Mouse (Mus musculus) hindbrain, embryonic 10.5 days (tissue): Measurements from ENCODE around the gene Sypl. TPM values are rescaled to one million over a fixed set of nuclear protein-coding genes. Genes with fewer than 3 reads are reported as not detected.
"Not testable (repeated sequence)": the region's sequence is repeated elsewhere in the genome, so short reads cannot be mapped to it uniquely, and the experiment has no call there.

Experiments used
- DNase-seq: peaks from one replicate; pipeline ENCODE4 v3.0.0-alpha.2; 2017; ENCODE audit warnings: low spot score
- H3K27ac ChIP-seq: fragments of 300-500 bp; sonication (generic); 2 replicates; pipeline ENCODE4 v1.5.1; 2016; ENCODE audit warnings: mild to moderate bottlenecking, moderate library complexity
- H3K27me3 ChIP-seq: fragments of 300-500 bp; sonication (generic); 2 replicates; pipeline ENCODE4 v1.6.1; 2016; ENCODE audit warnings: mild to moderate bottlenecking; ENCODE audit not compliant: poor library complexity, insufficient read depth, severe bottlenecking
- H3K36me3 ChIP-seq: fragments of 300-500 bp; sonication (generic); 2 replicates; pipeline ENCODE4 v1.6.1; 2016; ENCODE audit warnings: mild to moderate bottlenecking, moderate library complexity
- H3K4me1 ChIP-seq: fragments of 300-500 bp; sonication (generic); replicated peaks from 2 replicates; pipeline ENCODE4 v1.6.1; 2016; ENCODE audit warnings: mild to moderate bottlenecking
- H3K4me3 ChIP-seq: fragments of 300-500 bp; sonication (generic); 2 replicates; pipeline ENCODE4 v1.5.1; 2016; ENCODE audit warnings: mild to moderate bottlenecking, moderate library complexity
- H3K9me3 ChIP-seq: fragments of 300-500 bp; sonication (generic); 2 replicates; pipeline ENCODE4 v1.6.1; 2016; ENCODE audit warnings: mild to moderate bottlenecking, moderate library complexity
- whole genome bisulfite sequencing: fragments of 180-500 bp; shearing (Covaris S2); methylation state at CpG from one replicate; pipeline ENCODE4 v1.1.7; 2016; 5-methylcytosine and 5-hydroxymethylcytosine counted together
- polyA plus RNA-seq: library from polyadenylated mRNA; unstranded; fragments of >200 nt; fragmentation: Nextera tagmentation; extraction: Ambion mirVana; gene quantifications from 2 replicates; pipeline ENCODE4 v1.2.1, GENCODE M21; 2016

Sypl gene
- polyA plus RNA-seq, 1 experiment from 2014 or later, result 40.9 TPM

DNA sequence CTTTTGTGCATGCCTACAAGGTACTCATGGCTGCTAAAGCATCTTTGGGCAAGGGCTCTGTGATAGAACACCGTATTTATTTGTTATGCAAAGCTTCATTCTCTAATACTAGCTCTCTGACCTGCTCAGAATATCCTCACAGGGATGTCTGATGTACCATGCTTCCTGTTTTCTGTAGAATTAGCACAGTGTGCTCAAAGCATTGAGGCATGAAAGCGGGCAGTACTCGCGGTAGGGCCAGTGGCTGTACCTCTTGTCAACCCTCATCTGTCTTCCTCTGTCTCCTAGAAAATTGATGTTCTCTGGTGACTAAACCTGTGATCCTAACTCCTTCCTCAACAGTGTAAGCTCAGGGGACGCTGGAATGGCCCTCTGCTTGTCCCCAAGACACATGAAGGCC lies 40.4 kb downstream of the Sypl start:
- Histone ChIP-seq H3K27me3 (no peaks in the 10 kb centered on the region), H3K27ac (no peak overlapping the region), H3K9me3 (no peaks in the 10 kb centered on the region), H3K4me3 (no peak overlapping the region), H3K36me3 (no peaks in the 10 kb centered on the region), H3K4me1 (no peaks in the 10 kb centered on the region)
- DNase-seq, result no peak
- WGBS, result 82% methylated on average over 5 of the region's 5 CpGs

- Histone ChIP-seq H3K4me1 (no peaks in the 10 kb centered on the region), H3K27me3 (no peaks in the 10 kb centered on the region), H3K9me3 (no peaks in the 10 kb centered on the region), H3K27ac (no peak overlapping the region), H3K36me3 (no peaks in the 10 kb centered on the region), H3K4me3 (no peak overlapping the region)
- 87% methylated on average over 4 of the region's 4 CpGs for whole genome bisulfite sequencing
- DNase-seq, result no peak
These were observed 41.6 kb downstream of the Sypl start for GRCm38 (mm10) chr12:32995081-32995834.

DNA sequence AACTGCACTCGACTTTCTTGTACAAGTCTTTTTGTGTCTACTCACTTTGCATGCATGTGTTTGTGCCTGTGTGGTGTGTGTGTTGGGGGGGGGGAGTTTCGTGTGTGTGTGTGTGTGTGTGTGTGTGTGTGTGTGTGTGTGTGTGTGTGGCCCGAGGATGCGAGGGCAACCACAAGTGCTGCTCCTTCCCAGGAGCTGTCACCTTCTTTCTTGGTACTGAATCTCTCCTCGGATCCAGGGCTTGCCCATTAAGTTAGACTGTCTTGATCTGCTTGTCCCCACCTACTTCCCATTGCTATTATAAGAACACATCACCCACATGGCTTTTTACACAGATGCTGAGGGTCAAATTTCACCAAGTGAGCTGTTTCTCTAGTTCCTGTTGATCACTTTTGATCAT lies 45.1 kb downstream of the Sypl start:
- Histone ChIP-seq H3K9me3 (no peaks in the 10 kb centered on the region), H3K27me3 (no peaks in the 10 kb centered on the region), H3K4me1 (no peaks in the 10 kb centered on the region; the same call in none of the 2 replicates), H3K27ac (no peak overlapping the region), H3K36me3 (no peaks in the 10 kb centered on the region), H3K4me3 (no peak overlapping the region)
- 75% methylated on average over 5 of the region's 5 CpGs for WGBS
- no peak for DNase-seq

GRCm38 (mm10) chr12:32999778-33000177 lies 46.1 kb downstream of the Sypl start:
- H3K36me3 ChIP-seq, H3K4me1 ChIP-seq, H3K27me3 ChIP-seq, H3K27ac ChIP-seq, DNase-seq, H3K9me3 ChIP-seq, H3K4me3 ChIP-seq: not testable (repeated sequence)
- WGBS, result 47% methylated on average over 3 of the region's 3 CpGs

- no peaks in the 10 kb centered on the region for H3K27me3 ChIP-seq
- H3K4me1 ChIP-seq, result no peaks in the 10 kb centered on the region; the same call in none of the 2 replicates
- WGBS, result 74% methylated on average over 4 of the region's 4 CpGs
- no peaks in the 10 kb centered on the region for H3K9me3 ChIP-seq
- H3K4me3 ChIP-seq, result no peak overlapping the region
- H3K27ac ChIP-seq, result no peak overlapping the region
- H3K36me3 ChIP-seq, result no peaks in the 10 kb centered on the region
- DNase-seq, result no peak
These were observed 46.7 kb downstream of the Sypl start for GRCm38 (mm10) chr12:33000402-33000801.

DNA sequence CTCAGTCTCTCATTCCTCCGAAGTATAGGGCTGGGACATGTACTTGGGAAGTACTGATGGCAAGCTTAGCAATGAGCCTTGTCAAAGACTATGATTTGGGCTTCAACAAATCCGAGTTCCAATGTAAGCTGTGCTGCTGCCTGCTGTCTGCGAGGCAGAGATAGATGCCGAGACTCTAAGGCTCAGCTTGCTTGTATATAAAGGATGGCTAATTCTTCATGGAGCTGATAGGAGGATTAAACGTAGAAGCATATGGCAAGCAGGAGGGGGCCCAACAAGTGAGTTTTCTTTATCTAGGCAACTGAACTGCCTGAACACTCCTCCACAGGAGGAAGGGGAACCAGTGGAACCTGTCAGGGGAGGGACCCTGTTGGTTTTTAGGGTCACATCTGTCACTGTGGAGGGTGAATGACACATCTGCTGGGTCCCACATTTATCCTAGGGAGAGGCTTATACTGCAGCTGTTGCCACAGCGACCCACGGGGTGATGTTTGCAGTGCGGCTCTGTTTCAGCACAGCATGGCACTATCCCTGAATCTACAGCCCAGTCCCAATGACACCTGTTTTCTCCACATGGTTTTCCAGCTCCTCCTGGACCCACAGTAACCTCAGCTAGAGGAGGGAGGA lies 49.8 kb downstream of the Sypl start:
- Histone ChIP-seq H3K4me1 (peaks cover 4% of the 10 kb centered on the region), H3K27ac (no peak overlapping the region), H3K27me3 (no peaks in the 10 kb centered on the region), H3K9me3 (no peaks in the 10 kb centered on the region), H3K36me3 (no peaks in the 10 kb centered on the region), H3K4me3 (no peak overlapping the region)
- no peak for DNase-seq
- WGBS, result 69% methylated on average over 8 of the region's 8 CpGs

GRCm38 (mm10) chr12:33005858-33006257 lies 52.2 kb downstream of the Sypl start:
- Histone ChIP-seq H3K27me3 (no peaks in the 10 kb centered on the region), H3K4me1 (peaks cover 8% of the 10 kb centered on the region), H3K36me3 (no peaks in the 10 kb centered on the region), H3K4me3 (no peak overlapping the region), H3K27ac (no peak overlapping the region), H3K9me3 (no peaks in the 10 kb centered on the region)
- 85% methylated on average over 5 of the region's 5 CpGs for WGBS
- no peak for DNase-seq

- Histone ChIP-seq H3K9me3 (no peaks in the 10 kb centered on the region), H3K4me3 (no peak overlapping the region), H3K27me3 (no peaks in the 10 kb centered on the region), H3K27ac (no peak overlapping the region), H3K36me3 (no peaks in the 10 kb centered on the region), H3K4me1 (peaks cover 8% of the 10 kb centered on the region)
- DNase-seq, result no peak
- WGBS, result 88% methylated on average over 2 of the region's 2 CpGs
These were observed 53.5 kb downstream of the Sypl start for GRCm38 (mm10) chr12:33007176-33007575.

DNA sequence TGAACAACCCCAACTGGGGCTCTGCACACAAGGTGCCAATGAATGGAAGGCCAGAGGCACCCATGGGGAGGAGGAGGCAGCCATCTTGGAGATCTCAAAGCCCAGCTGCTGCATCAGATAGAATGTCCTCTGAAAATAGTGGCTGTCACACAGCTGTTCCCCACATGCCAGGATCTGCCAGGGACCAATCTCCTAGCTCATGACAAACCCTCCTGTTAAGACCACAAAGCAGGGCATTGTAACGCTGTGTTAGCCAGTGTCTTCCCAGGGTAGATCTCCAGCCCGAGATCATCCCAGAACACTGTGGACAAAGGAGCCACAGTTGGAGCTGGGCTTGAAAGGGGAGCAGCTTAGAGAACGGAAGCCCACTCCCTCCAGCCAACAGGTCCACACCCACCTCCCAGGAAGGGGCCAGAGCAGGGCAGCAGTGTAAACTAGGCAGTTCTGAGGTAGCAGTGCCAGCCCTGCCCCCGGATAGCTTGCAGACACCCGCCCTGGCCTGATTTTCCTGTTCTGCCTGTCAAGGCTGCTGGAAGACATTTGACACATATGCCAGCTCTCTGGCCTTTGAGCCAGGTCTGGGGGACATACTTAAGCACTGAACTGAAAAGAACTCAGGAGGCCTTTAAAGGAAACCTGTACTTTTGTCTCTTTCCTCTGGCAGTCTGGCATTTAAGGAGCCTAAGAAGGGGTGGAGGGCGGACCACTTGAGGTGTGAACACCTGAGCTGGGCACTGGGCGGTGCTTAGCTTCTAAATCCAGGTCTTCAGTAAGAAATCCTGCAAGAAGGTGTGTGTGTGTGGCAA lies 54.8 kb downstream of the Sypl start:
- peak overlapping the region; percentile 50 for H3K27ac ChIP-seq
- 45% methylated on average over 7 of the region's 7 CpGs for WGBS
- no peak for DNase-seq

DNA sequence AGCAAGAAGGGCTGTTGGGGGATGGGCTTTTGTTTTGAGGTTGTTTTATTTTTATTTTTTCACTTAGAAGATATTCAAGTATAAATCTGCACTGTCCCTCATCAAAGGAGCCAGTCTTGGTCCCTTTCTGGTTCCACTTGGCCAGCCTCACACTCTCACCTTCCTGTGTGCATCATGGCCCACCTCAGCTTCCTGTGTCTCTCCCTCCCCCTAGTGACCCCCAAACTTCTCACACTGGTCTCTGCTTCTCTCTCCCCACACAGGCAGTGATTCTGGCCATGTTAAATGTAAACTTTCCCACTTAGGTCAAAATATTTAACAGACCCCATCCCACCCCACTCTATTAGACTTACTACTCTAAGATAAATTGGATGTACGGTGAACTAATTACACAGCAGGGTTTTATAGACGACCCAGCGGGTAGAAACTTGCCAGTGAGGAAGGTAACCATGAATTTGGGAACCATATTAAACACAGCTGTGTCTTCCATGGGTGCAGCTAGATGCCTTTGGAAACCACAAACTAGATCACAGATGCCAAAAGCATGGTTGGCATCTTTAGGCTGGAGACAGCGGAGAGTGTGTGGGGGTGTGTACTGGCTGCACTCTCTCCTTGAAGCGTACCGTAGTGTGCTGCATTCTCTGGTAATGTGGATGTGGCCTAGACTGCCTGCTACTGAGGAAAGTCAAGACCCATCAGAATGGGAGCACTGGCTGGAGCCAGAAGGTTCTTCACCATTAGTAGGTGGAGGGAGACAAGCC lies 55.7 kb downstream of the Sypl start:
- no peak overlapping the region for H3K4me3 ChIP-seq
- no peaks in the 10 kb centered on the region for H3K36me3 ChIP-seq
- 0 out of 2 replicates have a peak, but pooled peaks cover 8% of the 10 kb centered on the region for H3K4me1 ChIP-seq
- DNase-seq, result no peak
- H3K9me3 ChIP-seq, result no peaks in the 10 kb centered on the region
- H3K27ac ChIP-seq, result no peak overlapping the region
- no peaks in the 10 kb centered on the region for H3K27me3 ChIP-seq
- 90% methylated on average over 6 of the region's 6 CpGs for WGBS

More for the DNA sequence above, 54.8 kb downstream of the Sypl start:
- no peaks in the 10 kb centered on the region for H3K9me3 ChIP-seq
- H3K27me3 ChIP-seq, result no peaks in the 10 kb centered on the region
- H3K36me3 ChIP-seq, result no peaks in the 10 kb centered on the region
- H3K4me3 ChIP-seq, result no peak overlapping the region
- peaks cover 8% of the 10 kb centered on the region; the same call in 1 of the 2 replicates for H3K4me1 ChIP-seq

- 0 out of 2 replicates have a peak, but pooled peaks cover 8% of the 10 kb centered on the region for H3K4me1 ChIP-seq
- DNase-seq, result no peak
- H3K36me3 ChIP-seq, result no peaks in the 10 kb centered on the region
- 42% methylated on average over 3 of the region's 3 CpGs for WGBS
- H3K4me3 ChIP-seq, result no peak overlapping the region
- H3K9me3 ChIP-seq, result no peaks in the 10 kb centered on the region
- H3K27ac ChIP-seq, result no peak overlapping the region
- H3K27me3 ChIP-seq, result no peaks in the 10 kb centered on the region
These were observed 56.3 kb downstream of the Sypl start for GRCm38 (mm10) chr12:33010026-33010425.

- no peaks in the 10 kb centered on the region for H3K4me1 ChIP-seq
- 67% methylated on average over 7 of the region's 7 CpGs for WGBS
- no peaks in the 10 kb centered on the region for H3K27me3 ChIP-seq
- H3K36me3 ChIP-seq, result no peaks in the 10 kb centered on the region
- no peak overlapping the region for H3K4me3 ChIP-seq
- H3K9me3 ChIP-seq, result no peaks in the 10 kb centered on the region
- no peak for DNase-seq
- H3K27ac ChIP-seq, result no peak overlapping the region
These were observed 60.5 kb downstream of the Sypl start for GRCm38 (mm10) chr12:33014050-33014796.
